Mouse (Mus musculus): Measurements from ENCODE around the gene Jag2. TPM values are rescaled to one million over a fixed set of nuclear protein-coding genes. Genes with fewer than 3 reads are reported as not detected.

Jag2 gene
- polyA plus RNA-seq, 1 experiment from 2014 or later: 3.0 TPM

GRCm38 (mm10) chr12:112959421-112959820 lies 29.8 kb upstream of the Jag2 start:
- no peaks in the 10 kb centered on the region for H3K4me1 ChIP-seq (ENCODE audit: control insufficient read depth, insufficient read depth, low read length)
- H3K27me3 ChIP-seq (ENCODE audit: control insufficient read depth, insufficient read depth, low read length): no peaks in the 10 kb centered on the region
- H3K9ac ChIP-seq (ENCODE audit: low read length): no peak overlapping the region
- H3K36me3 ChIP-seq (ENCODE audit: control insufficient read depth, insufficient read depth, low read length): peaks cover 23% of the 10 kb centered on the region
- 84% methylated on average over 8 of the region's 8 CpGs for WGBS
- no peaks in the 10 kb centered on the region for H3K9me3 ChIP-seq (ENCODE audit: control insufficient read depth, low read length)
- H3K4me2 ChIP-seq: no peak overlapping the region
- no peak overlapping the region for H3K27ac ChIP-seq (ENCODE audit: low read depth, low read length)
- H3K4me3 ChIP-seq (ENCODE audit: low read depth, low read length): no peak overlapping the region
- DNase-seq (ENCODE audit: low spot score, missing footprints): no peak
- ATAC-seq (ENCODE audit: low FRiP score): no peak

- peaks cover 15% of the 10 kb centered on the region; the same call in 1 of the 2 replicates for H3K36me3 ChIP-seq (ENCODE audit: control insufficient read depth, insufficient read depth, low read length)
- no peak overlapping the region for H3K27ac ChIP-seq (ENCODE audit: low read depth, low read length)
- H3K9me3 ChIP-seq (ENCODE audit: control insufficient read depth, low read length): no peaks in the 10 kb centered on the region
- H3K4me1 ChIP-seq (ENCODE audit: control insufficient read depth, insufficient read depth, low read length): no peaks in the 10 kb centered on the region
- DNase-seq (ENCODE audit: low spot score, missing footprints) (no peak), ATAC-seq (ENCODE audit: low FRiP score) (0 out of 2 replicates have a peak, but pooled peaks have one; percentile 35)
- H3K4me3 ChIP-seq (ENCODE audit: low read depth, low read length): no peak overlapping the region
- 41% methylated on average over 4 of the region's 4 CpGs for WGBS
- H3K9ac ChIP-seq (ENCODE audit: low read length): no peak overlapping the region
- no peaks in the 10 kb centered on the region for H3K27me3 ChIP-seq (ENCODE audit: control insufficient read depth, insufficient read depth, low read length)
- H3K4me2 ChIP-seq: no peak overlapping the region
These were observed 28.7 kb upstream of the Jag2 start for GRCm38 (mm10) chr12:112958303-112958702.

GRCm38 (mm10) chr12:112955800-112956199 lies 26.2 kb upstream of the Jag2 start:
- Histone ChIP-seq H3K27me3 (ENCODE audit: control insufficient read depth, insufficient read depth, low read length) (no peaks in the 10 kb centered on the region), H3K4me3 (ENCODE audit: low read depth, low read length) (no peak overlapping the region), H3K27ac (ENCODE audit: low read depth, low read length) (no peak overlapping the region), H3K9ac (ENCODE audit: low read length) (no peak overlapping the region), H3K4me1 (ENCODE audit: control insufficient read depth, insufficient read depth, low read length) (peaks cover 5% of the 10 kb centered on the region), H3K9me3 (ENCODE audit: control insufficient read depth, low read length) (no peaks in the 10 kb centered on the region), H3K4me2 (no peak overlapping the region), H3K36me3 (ENCODE audit: control insufficient read depth, insufficient read depth, low read length) (peaks cover 6% of the 10 kb centered on the region; the same call in 1 of the 2 replicates)
- ATAC-seq (ENCODE audit: low FRiP score) (peak; percentile 78), DNase-seq (ENCODE audit: low spot score, missing footprints) (peak; percentile 97)
- WGBS: 24% methylated on average over 4 of the region's 4 CpGs

- DNase-seq (ENCODE audit: low spot score, missing footprints) (no peak), ATAC-seq (ENCODE audit: low FRiP score) (no peak)
- 91% methylated on average over 3 of the region's 3 CpGs for WGBS
- no peaks in the 10 kb centered on the region for H3K9me3 ChIP-seq (ENCODE audit: control insufficient read depth, low read length)
- H3K4me2 ChIP-seq: no peak overlapping the region
- H3K27me3 ChIP-seq (ENCODE audit: control insufficient read depth, insufficient read depth, low read length): no peaks in the 10 kb centered on the region
- peaks cover 12% of the 10 kb centered on the region for H3K4me1 ChIP-seq (ENCODE audit: control insufficient read depth, insufficient read depth, low read length)
- H3K9ac ChIP-seq (ENCODE audit: low read length): no peak overlapping the region
- no peak overlapping the region for H3K4me3 ChIP-seq (ENCODE audit: low read depth, low read length)
- no peak overlapping the region for H3K27ac ChIP-seq (ENCODE audit: low read depth, low read length)
- H3K36me3 ChIP-seq (ENCODE audit: control insufficient read depth, insufficient read depth, low read length): no peaks in the 10 kb centered on the region
These were observed 23.5 kb upstream of the Jag2 start for GRCm38 (mm10) chr12:112952926-112953565.

GRCm38 (mm10) chr12:112952433-112952832 lies 22.9 kb upstream of the Jag2 start:
- H3K9ac ChIP-seq (ENCODE audit: low read length): no peak overlapping the region
- no peak overlapping the region for H3K27ac ChIP-seq (ENCODE audit: low read depth, low read length)
- ATAC-seq (ENCODE audit: low FRiP score) (no peak), DNase-seq (ENCODE audit: low spot score, missing footprints) (no peak)
- H3K4me3 ChIP-seq (ENCODE audit: low read depth, low read length): no peak overlapping the region
- no peaks in the 10 kb centered on the region for H3K36me3 ChIP-seq (ENCODE audit: control insufficient read depth, insufficient read depth, low read length)
- H3K4me1 ChIP-seq (ENCODE audit: control insufficient read depth, insufficient read depth, low read length): peaks cover 12% of the 10 kb centered on the region
- H3K9me3 ChIP-seq (ENCODE audit: control insufficient read depth, low read length): no peaks in the 10 kb centered on the region
- 74% methylated on average over 8 of the region's 8 CpGs for WGBS
- H3K4me2 ChIP-seq: no peak overlapping the region
- no peaks in the 10 kb centered on the region for H3K27me3 ChIP-seq (ENCODE audit: control insufficient read depth, insufficient read depth, low read length)

- Histone ChIP-seq H3K4me1 (ENCODE audit: control insufficient read depth, insufficient read depth, low read length) (peaks cover 12% of the 10 kb centered on the region), H3K4me3 (ENCODE audit: low read depth, low read length) (no peak overlapping the region)
These were observed 21.7 kb upstream of the Jag2 start for GRCm38 (mm10) chr12:112951150-112951842.

GRCm38 (mm10) chr12:112950761-112951129 lies 21.2 kb upstream of the Jag2 start:
- Histone ChIP-seq H3K9me3 (ENCODE audit: control insufficient read depth, low read length) (no peaks in the 10 kb centered on the region), H3K9ac (ENCODE audit: low read length) (peak overlapping the region; percentile 93), H3K4me1 (ENCODE audit: control insufficient read depth, insufficient read depth, low read length) (peaks cover 12% of the 10 kb centered on the region), H3K36me3 (ENCODE audit: control insufficient read depth, insufficient read depth, low read length) (no peaks in the 10 kb centered on the region), H3K27ac (ENCODE audit: low read depth, low read length) (peak overlapping the region; percentile 50), H3K4me3 (ENCODE audit: low read depth, low read length) (peak overlapping the region; percentile 59), H3K27me3 (ENCODE audit: control insufficient read depth, insufficient read depth, low read length) (no peaks in the 10 kb centered on the region), H3K4me2 (peak overlapping the region; percentile 87)
- WGBS: 5% methylated on average over 6 of the region's 6 CpGs
- peak; percentile 38 for ATAC-seq (ENCODE audit: low FRiP score)
- no peak for DNase-seq (ENCODE audit: low spot score, missing footprints)

More at GRCm38 (mm10) chr12:112951150-112951842, 21.7 kb upstream of the Jag2 start:
- no peaks in the 10 kb centered on the region for H3K9me3 ChIP-seq (ENCODE audit: control insufficient read depth, low read length)
- ATAC-seq (ENCODE audit: low FRiP score): no peak
- no peaks in the 10 kb centered on the region for H3K36me3 ChIP-seq (ENCODE audit: control insufficient read depth, insufficient read depth, low read length)
- peak overlapping the region; percentile 87; the same call in 1 of the 2 replicates for H3K4me2 ChIP-seq
- no peaks in the 10 kb centered on the region for H3K27me3 ChIP-seq (ENCODE audit: control insufficient read depth, insufficient read depth, low read length)
- peak overlapping the region; percentile 50 for H3K27ac ChIP-seq (ENCODE audit: low read depth, low read length)
- no peak for DNase-seq (ENCODE audit: low spot score, missing footprints)
- WGBS: 31% methylated on average over 7 of the region's 7 CpGs
- peak overlapping the region; percentile 93 for H3K9ac ChIP-seq (ENCODE audit: low read length)

- H3K4me1 ChIP-seq (ENCODE audit: control insufficient read depth, insufficient read depth, low read length): peaks cover 12% of the 10 kb centered on the region
These were observed 20.6 kb upstream of the Jag2 start for GRCm38 (mm10) chr12:112950040-112950760.

GRCm38 (mm10) chr12:112947307-112947706 lies 17.7 kb upstream of the Jag2 start:
- Histone ChIP-seq H3K4me3 (ENCODE audit: low read depth, low read length) (no peak overlapping the region), H3K27me3 (ENCODE audit: control insufficient read depth, insufficient read depth, low read length) (no peaks in the 10 kb centered on the region), H3K4me1 (ENCODE audit: control insufficient read depth, insufficient read depth, low read length) (peaks cover 12% of the 10 kb centered on the region), H3K9me3 (ENCODE audit: control insufficient read depth, low read length) (no peaks in the 10 kb centered on the region), H3K9ac (ENCODE audit: low read length) (no peak overlapping the region), H3K36me3 (ENCODE audit: control insufficient read depth, insufficient read depth, low read length) (no peaks in the 10 kb centered on the region), H3K4me2 (no peak overlapping the region), H3K27ac (ENCODE audit: low read depth, low read length) (no peak overlapping the region)
- no peak for ATAC-seq (ENCODE audit: low FRiP score)
- DNase-seq (ENCODE audit: low spot score, missing footprints): no peak
- 23% methylated on average over 4 of the region's 4 CpGs for WGBS

More at GRCm38 (mm10) chr12:112950040-112950760, 20.6 kb upstream of the Jag2 start:
- WGBS: under 1% methylated on average over 58 of the region's 58 CpGs
- no peaks in the 10 kb centered on the region for H3K9me3 ChIP-seq (ENCODE audit: control insufficient read depth, low read length)
- no peaks in the 10 kb centered on the region for H3K27me3 ChIP-seq (ENCODE audit: control insufficient read depth, insufficient read depth, low read length)
- peak overlapping the region; percentile 59 for H3K4me3 ChIP-seq (ENCODE audit: low read depth, low read length)
- peak overlapping the region; percentile 93 for H3K9ac ChIP-seq (ENCODE audit: low read length)
- peak overlapping the region; percentile 76 for H3K27ac ChIP-seq (ENCODE audit: low read depth, low read length)
- DNase-seq (ENCODE audit: low spot score, missing footprints) (peak; percentile 98), ATAC-seq (ENCODE audit: low FRiP score) (peak; percentile 88)
- no peaks in the 10 kb centered on the region for H3K36me3 ChIP-seq (ENCODE audit: control insufficient read depth, insufficient read depth, low read length)
- peak overlapping the region; percentile 87 for H3K4me2 ChIP-seq

All from midbrain, embryonic 11.5 days (tissue).